Mouse (Mus musculus) hindbrain, embryonic 11.5 days (tissue): ENCODE measurements at regions not wholly inside any gene's neighbourhood (a gene's known extent, or its start where the extent isn't known, plus 50 kb on each side); places are given as distances from the start of the nearest gene placed in this dataset.

Experiments used
- ATAC-seq: fragments of 200-750 bp; cut with Nextera tagmentation; 2 replicates; pipeline ENCODE4 v1.8.0; 2017; ENCODE audit warnings: mild to moderate bottlenecking, moderate TSS enrichment, moderate library complexity; ENCODE audit not compliant: low FRiP score
- DNase-seq: peaks from one replicate; pipeline ENCODE4 v3.0.0-alpha.2; 2015; ENCODE audit warnings: low spot score
- H3K27ac ChIP-seq: fragments of 300-500 bp; sonication (generic); 2 replicates; pipeline ENCODE4 v1.5.1; 2014; ENCODE audit warnings: mild to moderate bottlenecking, low read depth, low read length
- H3K27me3 ChIP-seq: fragments of 300-500 bp; sonication (generic); 2 replicates; pipeline ENCODE4 v1.6.1; 2014; ENCODE audit warnings: mild to moderate bottlenecking, low read length, moderate library complexity, mixed read lengths; ENCODE audit not compliant: control insufficient read depth, insufficient read depth
- H3K36me3 ChIP-seq: fragments of 300-500 bp; sonication (generic); 2 replicates; pipeline ENCODE4 v1.6.1; 2014; ENCODE audit warnings: mild to moderate bottlenecking, low read length, moderate library complexity, mixed read lengths; ENCODE audit not compliant: control insufficient read depth, insufficient read depth
- H3K4me1 ChIP-seq: fragments of 300-500 bp; sonication (generic); replicated peaks from 2 replicates; pipeline ENCODE4 v1.6.1; 2014; ENCODE audit warnings: low read length, mixed read lengths; ENCODE audit not compliant: control insufficient read depth, insufficient read depth
- H3K4me2 ChIP-seq: fragments of 300-500 bp; sonication (generic); replicated peaks from 2 replicates; pipeline ENCODE4 v1.6.1; 2014; ENCODE audit warnings: mild to moderate bottlenecking, low read depth, low read length
- H3K4me3 ChIP-seq: fragments of 300-500 bp; sonication (generic); 2 replicates; pipeline ENCODE4 v1.5.1; 2014; ENCODE audit warnings: low read depth, low read length
- H3K9ac ChIP-seq: fragments of 300-500 bp; sonication (generic); 2 replicates; pipeline ENCODE4 v1.6.1; 2014; ENCODE audit warnings: low read depth, low read length
- H3K9me3 ChIP-seq: fragments of 300-500 bp; sonication (generic); 2 replicates; pipeline ENCODE4 v1.6.1; 2016; ENCODE audit warnings: low read length; ENCODE audit not compliant: control insufficient read depth
- WGBS: fragments of 180-500 bp; shearing (Covaris S2); extraction: QIAGEN DNeasy Blood & Tissue Kit; methylation state at CpG from one replicate; pipeline ENCODE4 v1.1.7; 2014; 5-methylcytosine and 5-hydroxymethylcytosine counted together

DNA sequence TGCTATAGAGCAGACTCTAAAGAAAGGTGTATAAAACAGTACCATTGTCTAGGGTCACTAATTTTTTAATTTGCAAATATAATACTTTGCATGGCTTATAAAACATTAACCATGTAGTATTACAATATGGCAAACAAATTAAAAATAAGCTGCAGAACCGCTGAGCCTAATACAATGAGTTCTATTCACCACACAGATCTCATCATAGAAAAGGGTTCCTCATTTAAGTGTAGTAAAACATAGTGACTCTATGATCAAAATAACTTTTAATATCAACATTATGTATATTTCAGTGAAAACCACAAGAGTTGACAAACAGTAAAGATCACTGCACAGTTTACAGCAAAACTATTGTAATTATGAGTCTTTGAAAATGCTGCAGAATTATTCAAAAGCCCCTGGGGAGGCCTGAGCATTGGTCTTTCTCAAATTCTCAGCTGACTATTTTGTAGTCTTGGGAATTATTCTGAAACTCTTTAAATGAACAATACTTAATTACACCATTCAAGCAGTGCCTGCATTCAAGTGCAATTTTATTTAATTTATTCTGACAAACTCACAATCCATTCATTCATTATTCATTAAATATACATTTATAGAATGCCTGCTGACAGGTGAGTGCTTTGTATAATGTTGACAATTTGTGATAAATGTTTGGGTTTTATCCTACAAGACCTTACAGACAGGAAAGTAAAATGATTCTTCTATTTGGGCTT lies 60.3 kb downstream of the Pcdh20 start:
- WGBS, result 80% methylated on average over 1 of the region's 1 CpGs
- H3K36me3 ChIP-seq, result no peaks in the 10 kb centered on the region
- no peak overlapping the region for H3K9ac ChIP-seq
- no peak overlapping the region for H3K27ac ChIP-seq
- no peak overlapping the region for H3K4me3 ChIP-seq
- ATAC-seq, result no peak
- H3K4me1 ChIP-seq, result no peaks in the 10 kb centered on the region
- no peaks in the 10 kb centered on the region for H3K9me3 ChIP-seq
- no peak for DNase-seq
- no peaks in the 10 kb centered on the region for H3K27me3 ChIP-seq
- H3K4me2 ChIP-seq, result no peak overlapping the region

DNA sequence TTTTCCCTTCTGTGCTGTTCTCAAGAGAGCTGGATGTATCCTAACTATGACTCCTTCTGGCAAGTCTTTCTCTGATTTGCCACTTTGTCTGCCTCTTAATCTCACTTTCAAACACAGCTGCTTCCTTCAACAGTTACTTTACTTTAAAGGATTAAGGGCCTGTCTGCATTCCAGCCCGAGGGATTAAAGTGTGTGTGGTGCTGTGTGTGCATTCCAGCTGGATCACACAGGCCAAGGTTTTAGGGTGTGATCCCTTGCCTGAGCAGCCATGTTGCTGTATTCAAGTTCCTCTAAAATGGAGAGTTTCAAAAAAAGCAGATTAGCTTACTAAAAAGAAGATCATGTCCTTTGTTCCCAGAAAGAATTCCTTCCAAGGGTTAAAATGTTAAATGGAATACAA lies 71.9 kb downstream of the Pcdh20 start:
- H3K4me2 ChIP-seq, result no peak overlapping the region
- WGBS, result 72% methylated on average over 1 of the region's 1 CpGs
- DNase-seq (no peak), ATAC-seq (no peak)
- H3K27ac ChIP-seq, result no peak overlapping the region
- no peaks in the 10 kb centered on the region for H3K4me1 ChIP-seq
- no peak overlapping the region for H3K9ac ChIP-seq
- H3K4me3 ChIP-seq, result no peak overlapping the region
- no peaks in the 10 kb centered on the region for H3K27me3 ChIP-seq
- no peaks in the 10 kb centered on the region for H3K9me3 ChIP-seq
- H3K36me3 ChIP-seq, result no peaks in the 10 kb centered on the region

DNA sequence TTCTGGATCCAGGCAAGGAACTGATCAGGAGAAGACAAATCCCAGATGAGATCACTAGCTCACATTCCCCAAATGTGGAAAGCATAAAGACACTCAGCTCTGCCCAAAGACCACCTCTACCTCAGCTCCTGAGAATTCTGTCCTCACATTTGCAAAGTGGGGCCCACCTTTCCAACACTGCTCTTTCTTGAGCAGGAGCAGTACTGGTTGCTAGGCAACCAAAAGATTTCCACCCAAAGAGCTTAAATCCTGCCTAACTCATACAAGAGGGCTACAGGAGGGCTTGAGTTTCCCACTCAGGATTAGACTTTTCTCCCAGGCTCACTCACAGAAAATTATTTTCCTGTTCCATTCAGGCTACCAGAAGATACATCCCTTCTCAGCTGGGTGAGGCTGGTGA lies 74.0 kb downstream of the Pcdh20 start:
- Histone ChIP-seq H3K27me3 (no peaks in the 10 kb centered on the region), H3K4me3 (no peak overlapping the region), H3K4me2 (no peak overlapping the region), H3K27ac (no peak overlapping the region), H3K9me3 (no peaks in the 10 kb centered on the region), H3K9ac (no peak overlapping the region), H3K36me3 (no peaks in the 10 kb centered on the region), H3K4me1 (no peaks in the 10 kb centered on the region)
- DNase-seq (no peak), ATAC-seq (no peak)

DNA sequence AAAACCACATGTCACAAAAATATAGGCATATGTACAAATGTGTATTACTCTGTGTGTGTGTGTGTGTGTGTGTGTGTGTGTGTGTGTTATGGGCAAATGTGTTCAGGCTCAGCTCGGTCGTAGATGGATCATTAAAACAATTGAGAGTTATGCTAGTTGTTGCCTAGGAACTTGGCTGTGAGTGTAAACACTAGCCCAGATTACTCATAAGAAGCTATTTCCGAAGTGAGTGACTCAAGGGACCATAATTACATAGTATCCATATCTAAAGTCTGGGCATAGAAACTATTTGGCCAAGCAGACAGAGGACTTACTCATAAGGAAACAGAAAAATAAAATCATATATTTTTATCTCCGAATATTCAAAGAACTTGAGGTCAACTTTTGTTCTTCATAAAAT lies 76.2 kb downstream of the Pcdh20 start:
- no peaks in the 10 kb centered on the region for H3K36me3 ChIP-seq
- H3K27me3 ChIP-seq, result no peaks in the 10 kb centered on the region
- 79% methylated on average over 4 of the region's 4 CpGs for WGBS
- no peak overlapping the region for H3K4me2 ChIP-seq
- no peak for ATAC-seq
- H3K4me1 ChIP-seq, result no peaks in the 10 kb centered on the region
- no peak overlapping the region for H3K4me3 ChIP-seq
- no peaks in the 10 kb centered on the region for H3K9me3 ChIP-seq
- no peak overlapping the region for H3K9ac ChIP-seq
- no peak for DNase-seq
- no peak overlapping the region for H3K27ac ChIP-seq

DNA sequence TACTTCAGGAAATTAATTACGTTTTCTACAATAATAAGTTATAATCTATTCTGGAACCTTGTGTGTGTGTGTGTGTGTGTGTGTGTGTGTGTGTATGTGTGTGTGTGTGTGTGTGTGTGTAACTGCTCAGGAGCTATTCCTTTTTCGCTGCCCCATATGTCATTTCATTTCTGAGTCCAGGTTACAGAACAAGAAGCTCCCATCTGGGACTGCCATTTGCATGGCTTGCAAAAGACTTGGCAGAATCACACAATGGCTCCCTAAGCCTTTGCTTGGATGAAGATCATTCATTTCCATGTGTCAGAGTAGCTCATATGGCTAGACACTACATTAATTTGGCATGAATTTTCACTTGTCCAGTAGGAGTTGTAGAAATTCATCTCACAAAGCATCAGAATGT lies 86.6 kb downstream of the Pcdh20 start:
- H3K27ac ChIP-seq, result no peak overlapping the region
- no peak overlapping the region for H3K4me3 ChIP-seq
- no peaks in the 10 kb centered on the region for H3K36me3 ChIP-seq
- 88% methylated on average over 2 of the region's 2 CpGs for WGBS
- no peak for ATAC-seq
- H3K27me3 ChIP-seq, result no peaks in the 10 kb centered on the region
- H3K4me1 ChIP-seq, result no peaks in the 10 kb centered on the region
- no peaks in the 10 kb centered on the region for H3K9me3 ChIP-seq
- no peak overlapping the region for H3K9ac ChIP-seq
- no peak overlapping the region for H3K4me2 ChIP-seq
- no peak for DNase-seq

DNA sequence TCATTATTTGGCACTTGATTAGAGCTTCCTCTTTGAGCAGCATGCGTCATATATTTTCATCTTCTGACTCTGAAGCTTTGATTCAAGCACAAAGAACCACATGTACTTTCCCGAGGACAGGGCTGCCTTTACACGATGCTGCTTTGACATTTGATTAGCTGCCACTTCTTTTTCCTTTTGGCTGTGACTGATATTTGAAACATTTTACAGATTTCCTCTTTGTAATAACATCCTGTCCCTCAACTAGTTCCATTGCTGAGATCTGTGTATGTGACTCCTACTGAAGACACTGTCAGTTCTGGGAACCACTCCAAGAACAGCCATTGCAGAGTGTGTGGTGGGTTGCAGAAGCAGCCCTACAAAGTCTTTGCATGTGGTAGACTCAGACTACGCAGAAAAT lies 124.0 kb downstream of the Pcdh20 start:
- DNase-seq (no peak), ATAC-seq (no peak)
- Histone ChIP-seq H3K27ac (no peak overlapping the region), H3K9ac (no peak overlapping the region), H3K27me3 (no peaks in the 10 kb centered on the region), H3K4me3 (no peak overlapping the region), H3K9me3 (no peaks in the 10 kb centered on the region), H3K4me2 (no peak overlapping the region), H3K36me3 (no peaks in the 10 kb centered on the region), H3K4me1 (no peaks in the 10 kb centered on the region)
- 81% methylated on average over 4 of the region's 4 CpGs for WGBS

DNA sequence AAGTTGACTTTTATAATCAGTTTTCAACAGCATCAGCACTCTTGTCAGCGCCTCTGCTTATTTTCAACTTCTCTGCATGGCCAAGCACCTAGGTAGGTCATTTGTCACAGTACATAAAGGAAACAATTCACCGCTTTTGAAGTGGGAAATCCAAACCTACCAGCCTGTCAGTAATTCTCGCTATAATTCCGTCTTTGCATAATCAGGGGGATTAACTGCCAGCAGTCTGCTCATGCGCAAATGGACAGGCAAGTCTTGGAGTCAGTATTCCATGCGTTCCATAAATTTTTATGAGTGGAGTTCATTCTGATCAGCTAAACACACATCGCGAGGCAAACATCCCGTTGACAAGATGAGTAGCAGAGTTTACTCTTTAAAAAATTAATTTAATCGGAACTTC lies 133.9 kb downstream of the Pcdh20 start:
- DNase-seq (no peak), ATAC-seq (no peak)
- Histone ChIP-seq H3K4me3 (no peak overlapping the region), H3K9me3 (no peaks in the 10 kb centered on the region), H3K4me2 (no peak overlapping the region), H3K36me3 (no peaks in the 10 kb centered on the region), H3K27ac (no peak overlapping the region), H3K4me1 (no peaks in the 10 kb centered on the region), H3K9ac (no peak overlapping the region), H3K27me3 (no peaks in the 10 kb centered on the region)
- WGBS, result 80% methylated on average over 10 of the region's 10 CpGs

DNA sequence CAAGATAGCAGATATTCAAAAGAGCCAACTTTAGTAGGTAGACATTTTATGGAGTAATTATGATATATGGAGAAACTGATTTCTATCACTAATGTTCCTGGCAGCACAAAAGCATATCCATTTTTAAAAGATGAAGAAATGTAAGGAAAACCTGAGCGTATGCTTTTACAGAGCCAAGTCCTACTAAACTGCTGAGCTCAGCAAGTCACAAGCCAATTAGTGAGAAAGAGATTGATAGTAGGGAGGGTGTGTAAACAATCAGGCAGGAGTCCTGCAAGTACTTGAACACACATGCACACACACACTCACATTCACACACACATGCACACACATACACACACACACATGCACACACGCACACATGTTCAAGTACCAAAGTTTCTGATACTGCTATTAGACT lies 140.6 kb downstream of the Pcdh20 start:
- no peak for ATAC-seq
- Histone ChIP-seq H3K9me3 (no peaks in the 10 kb centered on the region), H3K4me1 (no peaks in the 10 kb centered on the region), H3K27me3 (no peaks in the 10 kb centered on the region), H3K36me3 (no peaks in the 10 kb centered on the region), H3K9ac (no peak overlapping the region), H3K4me3 (no peak overlapping the region), H3K4me2 (no peak overlapping the region), H3K27ac (no peak overlapping the region)
- DNase-seq, result no peak
- 87% methylated on average over 2 of the region's 2 CpGs for WGBS

DNA sequence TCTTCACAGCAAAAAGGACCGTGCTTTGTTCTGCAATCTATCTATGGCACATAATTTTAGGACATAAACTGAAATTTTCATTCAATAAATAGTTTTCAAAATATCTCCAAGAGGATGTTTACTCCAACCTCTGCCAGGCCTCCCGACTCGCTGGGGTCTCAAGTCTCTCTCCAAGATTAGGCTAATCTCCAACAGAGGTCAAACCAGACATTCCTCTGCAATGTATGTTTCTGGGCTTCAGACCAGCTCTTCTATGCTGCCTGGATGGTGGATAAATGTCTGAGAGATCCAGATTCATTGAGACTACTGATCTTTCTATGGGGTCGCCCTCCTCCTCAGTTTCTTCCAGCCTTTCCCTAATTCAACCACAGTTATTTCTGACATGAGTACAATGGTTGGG lies 144.8 kb downstream of the Pcdh20 start:
- Histone ChIP-seq H3K4me2 (no peak overlapping the region), H3K27me3 (no peaks in the 10 kb centered on the region), H3K9me3 (no peaks in the 10 kb centered on the region), H3K27ac (no peak overlapping the region), H3K4me1 (no peaks in the 10 kb centered on the region), H3K9ac (no peak overlapping the region), H3K36me3 (no peaks in the 10 kb centered on the region), H3K4me3 (no peak overlapping the region)
- WGBS, result 92% methylated on average over 4 of the region's 4 CpGs
- no peak for DNase-seq
- no peak for ATAC-seq
